Mouse (Mus musculus) neural tube, embryonic 14.5 days (tissue): ENCODE results near the gene Olfr1424. TPM values are rescaled to one million over a fixed set of nuclear protein-coding genes. Genes with fewer than 3 reads are reported as not detected.
A peak's percentile ranks its signal among the peaks of the same experiment; 100 is the strongest.

Source experiments
- ATAC-seq: fragments of 200-750 bp; cut with Nextera tagmentation; 2 replicates; pipeline ENCODE4 v1.8.0; 2017; ENCODE audit warnings: low read depth, mild to moderate bottlenecking, moderate TSS enrichment, moderate library complexity
- H3K27ac ChIP-seq: fragments of 300-500 bp; sonication (generic); 2 replicates; pipeline ENCODE4 v1.5.1; 2014; ENCODE audit warnings: low read depth, mild to moderate bottlenecking, control low read depth, low read length, moderate library complexity, mixed read lengths
- H3K27me3 ChIP-seq: fragments of 300-500 bp; sonication (generic); 2 replicates; pipeline ENCODE4 v1.6.1; 2014; ENCODE audit warnings: low read length; ENCODE audit not compliant: control insufficient read depth, insufficient read depth
- H3K36me3 ChIP-seq: fragments of 300-500 bp; sonication (generic); 2 replicates; pipeline ENCODE4 v1.6.1; 2014; ENCODE audit warnings: low read length, mixed read lengths; ENCODE audit not compliant: control insufficient read depth, insufficient read depth
- H3K4me1 ChIP-seq: fragments of 300-500 bp; sonication (generic); 2 replicates; pipeline ENCODE4 v1.6.1; 2014; ENCODE audit warnings: low read length; ENCODE audit not compliant: control insufficient read depth, insufficient read depth
- H3K4me2 ChIP-seq: fragments of 300-500 bp; sonication (generic); 2 replicates; pipeline ENCODE4 v1.6.1; 2014; ENCODE audit warnings: mild to moderate bottlenecking, low read depth, low read length, control low read depth
- H3K4me3 ChIP-seq: fragments of 300-500 bp; sonication (generic); 2 replicates; pipeline ENCODE4 v1.5.1; 2014; ENCODE audit warnings: low read depth, low read length, control low read depth, mixed read lengths
- H3K9ac ChIP-seq: fragments of 300-500 bp; sonication (generic); replicated peaks from 2 replicates; pipeline ENCODE4 v1.6.1; 2014; ENCODE audit warnings: low read depth, mild to moderate bottlenecking, control low read depth, low read length, mixed read lengths
- H3K9me3 ChIP-seq: fragments of 300-500 bp; sonication (generic); 2 replicates; pipeline ENCODE4 v1.6.1; 2016; ENCODE audit warnings: low read length; ENCODE audit not compliant: control insufficient read depth
- WGBS: fragments of 180-500 bp; shearing (Covaris S2); extraction: QIAGEN DNeasy Blood & Tissue Kit; methylation state at CpG from one replicate; pipeline ENCODE4 v1.1.7; 2014; 5-methylcytosine and 5-hydroxymethylcytosine counted together
- polyA plus RNA-seq: library from polyadenylated mRNA; unstranded; fragments of >200 nt; fragmentation: Nextera tagmentation; extraction: Ambion mirVana; gene quantifications from 2 replicates; pipeline ENCODE4 v1.2.1, GENCODE M21; 2014

Gene Olfr1424
- polyA plus RNA-seq, 1 experiment from 2014 or later, result not detected

GRCm38 (mm10) chr19:12037727-12038126 lies 24.8 kb downstream of the Olfr1424 start:
- H3K36me3 ChIP-seq, result no peaks in the 10 kb centered on the region

GRCm38 (mm10) chr19:12026606-12027005 lies 35.9 kb downstream of the Olfr1424 start:
- Histone ChIP-seq H3K27me3 (no peaks in the 10 kb centered on the region), H3K9me3 (no peaks in the 10 kb centered on the region), H3K4me3 (no peak overlapping the region), H3K4me1 (no peaks in the 10 kb centered on the region), H3K27ac (no peak overlapping the region), H3K9ac (no peak overlapping the region), H3K4me2 (no peak overlapping the region), H3K36me3 (no peaks in the 10 kb centered on the region)
- WGBS, result 97% methylated on average over 2 of the region's 2 CpGs
- ATAC-seq, result no peak

More at GRCm38 (mm10) chr19:12037727-12038126, 24.8 kb downstream of the Olfr1424 start:
- Histone ChIP-seq H3K27ac (no peak overlapping the region), H3K4me1 (no peaks in the 10 kb centered on the region), H3K9me3 (no peaks in the 10 kb centered on the region), H3K9ac (no peak overlapping the region), H3K4me3 (no peak overlapping the region), H3K4me2 (no peak overlapping the region), H3K27me3 (no peaks in the 10 kb centered on the region)
- no peak for ATAC-seq

- Histone ChIP-seq H3K9ac (no peak overlapping the region), H3K9me3 (no peaks in the 10 kb centered on the region), H3K27me3 (no peaks in the 10 kb centered on the region), H3K4me1 (no peaks in the 10 kb centered on the region), H3K36me3 (no peaks in the 10 kb centered on the region), H3K4me3 (no peak overlapping the region), H3K4me2 (no peak overlapping the region), H3K27ac (no peak overlapping the region)
- 98% methylated on average over 3 of the region's 3 CpGs for WGBS
- ATAC-seq, result no peak
Observed at GRCm38 (mm10) chr19:12025333-12025732, 37.1 kb downstream of the Olfr1424 start.

- H3K36me3 ChIP-seq, result no peaks in the 10 kb centered on the region
- H3K4me2 ChIP-seq, result no peak overlapping the region
- no peak for ATAC-seq
- no peaks in the 10 kb centered on the region for H3K9me3 ChIP-seq
- no peaks in the 10 kb centered on the region for H3K27me3 ChIP-seq
- no peak overlapping the region for H3K27ac ChIP-seq
- H3K4me1 ChIP-seq, result no peaks in the 10 kb centered on the region
- 80% methylated on average over 4 of the region's 4 CpGs for WGBS
- H3K9ac ChIP-seq, result no peak overlapping the region
- H3K4me3 ChIP-seq, result no peak overlapping the region
Observed at GRCm38 (mm10) chr19:12024149-12024548, 38.3 kb downstream of the Olfr1424 start.

- 68% methylated on average over 4 of the region's 4 CpGs for WGBS
- H3K36me3 ChIP-seq, result no peaks in the 10 kb centered on the region
- H3K9ac ChIP-seq, result no peak overlapping the region
- ATAC-seq, result no peak
- no peak overlapping the region for H3K4me3 ChIP-seq
- H3K4me2 ChIP-seq, result no peak overlapping the region
- no peaks in the 10 kb centered on the region for H3K27me3 ChIP-seq
- no peaks in the 10 kb centered on the region for H3K9me3 ChIP-seq
- H3K4me1 ChIP-seq, result no peaks in the 10 kb centered on the region
- H3K27ac ChIP-seq, result no peak overlapping the region
Observed at GRCm38 (mm10) chr19:12016192-12016591, 46.3 kb downstream of the Olfr1424 start.

- Histone ChIP-seq H3K27ac (no peak overlapping the region), H3K9me3 (no peaks in the 10 kb centered on the region), H3K4me3 (no peak overlapping the region), H3K4me1 (no peaks in the 10 kb centered on the region), H3K36me3 (no peaks in the 10 kb centered on the region), H3K27me3 (no peaks in the 10 kb centered on the region), H3K9ac (no peak overlapping the region), H3K4me2 (no peak overlapping the region)
- no peak for ATAC-seq
- 77% methylated on average over 8 of the region's 8 CpGs for WGBS
Observed at GRCm38 (mm10) chr19:12015708-12016107, 46.8 kb downstream of the Olfr1424 start.

- no peak overlapping the region; the same call in 1 of the 2 replicates for H3K9ac ChIP-seq
- H3K4me3 ChIP-seq, result peak overlapping the region; percentile 45
- no peaks in the 10 kb centered on the region for H3K27me3 ChIP-seq
- H3K4me2 ChIP-seq, result peak overlapping the region; percentile 68
- WGBS, result under 1% methylated on average over 10 of the region's 12 CpGs
- no peak for ATAC-seq
- no peak overlapping the region for H3K27ac ChIP-seq
- H3K9me3 ChIP-seq, result no peaks in the 10 kb centered on the region
- no peaks in the 10 kb centered on the region for H3K36me3 ChIP-seq
- no peaks in the 10 kb centered on the region for H3K4me1 ChIP-seq
Observed at GRCm38 (mm10) chr19:12013228-12013627, 49.3 kb downstream of the Olfr1424 start.

GRCm38 (mm10) chr19:12012615-12013014 lies 49.9 kb downstream of the Olfr1424 start:
- no peak overlapping the region for H3K27ac ChIP-seq
- peak overlapping the region; percentile 45 for H3K4me3 ChIP-seq
- no peaks in the 10 kb centered on the region for H3K4me1 ChIP-seq
- no peaks in the 10 kb centered on the region for H3K36me3 ChIP-seq
- peak overlapping the region; percentile 68 for H3K4me2 ChIP-seq
- no peaks in the 10 kb centered on the region for H3K27me3 ChIP-seq
- no peak for ATAC-seq
- 1% methylated on average over 10 of the region's 10 CpGs for WGBS
- H3K9me3 ChIP-seq, result no peaks in the 10 kb centered on the region
- H3K9ac ChIP-seq, result no peak overlapping the region; the same call in 1 of the 2 replicates

- 0 out of 2 replicates have a peak overlapping the region, but pooled peaks have one; percentile 55 for H3K27ac ChIP-seq
- peak overlapping the region; percentile 45 for H3K4me3 ChIP-seq
- H3K4me1 ChIP-seq, result 0 out of 2 replicates have a peak, but pooled peaks cover 1% of the 10 kb centered on the region
- no peaks in the 10 kb centered on the region for H3K9me3 ChIP-seq
- peak; percentile 86 for ATAC-seq
- H3K36me3 ChIP-seq, result no peaks in the 10 kb centered on the region
- H3K9ac ChIP-seq, result 0 out of 2 replicates have a peak overlapping the region, but pooled peaks have one; percentile 28
- peak overlapping the region; percentile 68 for H3K4me2 ChIP-seq
- no peaks in the 10 kb centered on the region for H3K27me3 ChIP-seq
- WGBS, result under 1% methylated on average over 49 of the region's 49 CpGs
Observed at GRCm38 (mm10) chr19:12011560-12012556, 50.6 kb downstream of the Olfr1424 start.
